Mouse (Mus musculus) forebrain, embryonic 14.5 days (tissue): Measurements from ENCODE around the gene Stk17b. TPM values are rescaled to one million over a fixed set of nuclear protein-coding genes. Genes with fewer than 3 reads are reported as not detected.

Experiments used
- ATAC-seq: fragments of 200-750 bp; cut with Nextera tagmentation; 2 replicates; pipeline ENCODE4 v1.8.0; 2017; ENCODE audit warnings: mild to moderate bottlenecking, moderate library complexity
- DNase-seq: peaks from one replicate; pipeline ENCODE4 v3.0.0-alpha.2; 2015; ENCODE audit warnings: low spot score
- H3K27ac ChIP-seq: fragments of 300-500 bp; sonication (generic); 2 replicates; pipeline ENCODE4 v1.5.1; 2014; ENCODE audit warnings: low read depth, mild to moderate bottlenecking, control low read depth, low read length, moderate library complexity
- H3K27me3 ChIP-seq: fragments of 300-500 bp; sonication (generic); replicated peaks from 2 replicates; pipeline ENCODE4 v1.6.1; 2014; ENCODE audit warnings: low read length, control low read depth, mixed read lengths; ENCODE audit not compliant: control insufficient read depth, insufficient read depth
- H3K36me3 ChIP-seq: fragments of 300-500 bp; sonication (generic); 2 replicates; pipeline ENCODE4 v1.6.1; 2014; ENCODE audit warnings: low read length, control low read depth; ENCODE audit not compliant: control insufficient read depth, insufficient read depth
- H3K4me1 ChIP-seq: fragments of 300-500 bp; sonication (generic); 2 replicates; pipeline ENCODE4 v1.6.1; 2014; ENCODE audit warnings: antibody characterized with exemption, low read length, control low read depth; ENCODE audit not compliant: control insufficient read depth, insufficient read depth
- H3K4me2 ChIP-seq: fragments of 300-500 bp; sonication (generic); 2 replicates; pipeline ENCODE4 v1.6.1; 2014; ENCODE audit warnings: mild to moderate bottlenecking, control low read depth, low read length
- H3K4me3 ChIP-seq: fragments of 300-500 bp; sonication (generic); 2 replicates; pipeline ENCODE4 v1.5.1; 2014; ENCODE audit warnings: low read depth, low read length, control low read depth
- H3K9ac ChIP-seq: fragments of 300-500 bp; sonication (generic); 2 replicates; pipeline ENCODE4 v1.6.1; 2014; ENCODE audit warnings: mild to moderate bottlenecking, low read length, control low read depth, moderate library complexity
- H3K9me3 ChIP-seq: fragments of 300-500 bp; sonication (generic); replicated peaks from 2 replicates; pipeline ENCODE4 v1.6.1; 2016; ENCODE audit warnings: low read length, control low read depth, mixed read lengths; ENCODE audit not compliant: control insufficient read depth
- WGBS: fragments of 180-500 bp; shearing (Covaris S2); extraction: QIAGEN DNeasy Blood & Tissue Kit; methylation state at CpG from one replicate; pipeline ENCODE4 v1.1.7; 2014; 5-methylcytosine and 5-hydroxymethylcytosine counted together
- polyA plus RNA-seq: library from polyadenylated mRNA; unstranded; fragments of >200 nt; fragmentation: Nextera tagmentation; extraction: Ambion mirVana; gene quantifications from 2 replicates; pipeline ENCODE4 v1.2.1, GENCODE M21; 2014

Stk17b gene
- polyA plus RNA-seq, 1 experiment from 2014 or later = 7.7 TPM

- no peaks in the 10 kb centered on the region for H3K9me3 ChIP-seq
- DNase-seq = no peak
- WGBS = 80% methylated on average over 2 of the region's 2 CpGs
Measured at GRCm38 (mm10) chr1:53816353-53816752, 31.3 kb upstream of the Stk17b start.

GRCm38 (mm10) chr1:53814077-53814705 lies 29.2 kb upstream of the Stk17b start:
- no peaks in the 10 kb centered on the region for H3K27me3 ChIP-seq
- WGBS = 62% methylated on average over 2 of the region's 2 CpGs
- ATAC-seq (no peak), DNase-seq (no peak)
- H3K9ac ChIP-seq = no peak overlapping the region
- H3K4me2 ChIP-seq = no peak overlapping the region
- H3K4me3 ChIP-seq = no peak overlapping the region
- H3K9me3 ChIP-seq = no peaks in the 10 kb centered on the region
- no peak overlapping the region for H3K27ac ChIP-seq
- H3K36me3 ChIP-seq = no peaks in the 10 kb centered on the region
- H3K4me1 ChIP-seq = no peaks in the 10 kb centered on the region

More at GRCm38 (mm10) chr1:53816353-53816752, 31.3 kb upstream of the Stk17b start:
- Histone ChIP-seq H3K4me3 (no peak overlapping the region), H3K27me3 (no peaks in the 10 kb centered on the region), H3K4me1 (no peaks in the 10 kb centered on the region), H3K9ac (no peak overlapping the region), H3K27ac (no peak overlapping the region), H3K4me2 (no peak overlapping the region), H3K36me3 (no peaks in the 10 kb centered on the region)
- ATAC-seq = no peak

GRCm38 (mm10) chr1:53811919-53812318 lies 26.9 kb upstream of the Stk17b start:
- ATAC-seq (no peak), DNase-seq (no peak)
- WGBS = 82% methylated on average over 4 of the region's 4 CpGs
- no peaks in the 10 kb centered on the region for H3K36me3 ChIP-seq
- no peaks in the 10 kb centered on the region for H3K4me1 ChIP-seq
- no peaks in the 10 kb centered on the region for H3K27me3 ChIP-seq
- no peak overlapping the region for H3K4me2 ChIP-seq
- no peak overlapping the region for H3K9ac ChIP-seq
- H3K27ac ChIP-seq = no peak overlapping the region
- H3K9me3 ChIP-seq = no peaks in the 10 kb centered on the region
- no peak overlapping the region for H3K4me3 ChIP-seq

DNA sequence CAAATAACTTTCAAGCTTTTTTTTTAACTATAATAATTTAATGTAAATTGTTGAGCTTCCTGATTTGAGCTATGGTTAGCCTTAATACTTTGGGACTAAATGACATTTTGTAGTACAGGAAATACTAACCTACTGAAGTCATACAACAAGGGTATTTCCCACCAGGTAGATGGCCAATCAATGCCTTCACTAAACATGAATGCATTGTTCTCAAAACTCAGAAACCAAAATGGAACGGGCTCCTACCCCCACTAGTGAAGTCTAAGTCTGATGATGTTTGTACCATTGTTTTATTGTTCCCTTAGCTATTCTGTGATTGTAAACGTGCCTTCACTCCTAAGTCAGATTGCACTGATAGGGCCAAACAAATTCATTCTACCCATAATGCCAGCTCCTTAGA lies 23.2 kb upstream of the Stk17b start:
- Histone ChIP-seq H3K36me3 (no peaks in the 10 kb centered on the region), H3K4me1 (no peaks in the 10 kb centered on the region), H3K4me2 (no peak overlapping the region), H3K9me3 (no peaks in the 10 kb centered on the region), H3K9ac (no peak overlapping the region), H3K4me3 (no peak overlapping the region), H3K27me3 (no peaks in the 10 kb centered on the region), H3K27ac (no peak overlapping the region)
- DNase-seq (no peak), ATAC-seq (no peak)
- WGBS = 79% methylated on average over 2 of the region's 2 CpGs

DNA sequence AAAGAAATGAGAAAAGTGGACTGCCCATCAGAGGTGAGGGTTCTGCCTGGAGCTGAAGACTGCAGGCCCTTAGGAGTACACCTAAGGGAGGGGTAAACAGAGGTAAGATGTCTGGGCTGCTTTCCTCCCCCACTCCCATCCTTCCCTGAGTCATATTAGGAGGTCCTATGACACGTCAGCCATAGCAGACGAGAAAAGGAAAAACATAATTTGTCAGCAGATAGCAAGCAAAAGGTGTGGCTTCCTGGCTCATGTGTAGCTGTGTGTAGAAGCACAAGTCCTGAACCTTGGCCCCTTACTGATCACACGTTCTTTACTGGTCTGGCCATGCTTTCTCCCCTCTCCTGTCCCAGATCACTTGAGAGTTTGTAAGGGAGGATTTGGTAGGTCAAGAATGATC lies 12.8 kb upstream of the Stk17b start:
- Histone ChIP-seq H3K4me2 (no peak overlapping the region), H3K36me3 (no peaks in the 10 kb centered on the region), H3K27ac (no peak overlapping the region), H3K27me3 (no peaks in the 10 kb centered on the region), H3K9ac (no peak overlapping the region), H3K9me3 (no peaks in the 10 kb centered on the region), H3K4me1 (no peaks in the 10 kb centered on the region), H3K4me3 (no peak overlapping the region)
- ATAC-seq (no peak), DNase-seq (no peak)
- WGBS = 78% methylated on average over 3 of the region's 3 CpGs

- H3K9me3 ChIP-seq = no peaks in the 10 kb centered on the region
- no peaks in the 10 kb centered on the region for H3K4me1 ChIP-seq
- H3K36me3 ChIP-seq = no peaks in the 10 kb centered on the region
- ATAC-seq = no peak
- WGBS = 91% methylated on average over 5 of the region's 5 CpGs
- H3K27me3 ChIP-seq = no peaks in the 10 kb centered on the region
- no peak overlapping the region for H3K9ac ChIP-seq
- no peak overlapping the region for H3K4me3 ChIP-seq
- no peak for DNase-seq
- no peak overlapping the region for H3K4me2 ChIP-seq
- H3K27ac ChIP-seq = no peak overlapping the region
Measured at GRCm38 (mm10) chr1:53797074-53797473, 12.1 kb upstream of the Stk17b start.

GRCm38 (mm10) chr1:53796271-53796670 lies 11.2 kb upstream of the Stk17b start:
- Histone ChIP-seq H3K36me3 (no peaks in the 10 kb centered on the region), H3K27me3 (no peaks in the 10 kb centered on the region), H3K27ac (no peak overlapping the region), H3K4me3 (no peak overlapping the region), H3K9me3 (no peaks in the 10 kb centered on the region), H3K4me2 (no peak overlapping the region), H3K4me1 (no peaks in the 10 kb centered on the region), H3K9ac (no peak overlapping the region)
- DNase-seq = no peak
- no peak for ATAC-seq
- WGBS = 86% methylated on average over 6 of the region's 6 CpGs

GRCm38 (mm10) chr1:53795591-53795990 lies 10.6 kb upstream of the Stk17b start:
- ATAC-seq (no peak), DNase-seq (no peak)
- Histone ChIP-seq H3K4me3 (no peak overlapping the region), H3K4me2 (no peak overlapping the region), H3K27ac (no peak overlapping the region), H3K4me1 (no peaks in the 10 kb centered on the region), H3K27me3 (no peaks in the 10 kb centered on the region), H3K9ac (no peak overlapping the region), H3K9me3 (no peaks in the 10 kb centered on the region), H3K36me3 (no peaks in the 10 kb centered on the region)
- 81% methylated on average over 4 of the region's 4 CpGs for WGBS

- DNase-seq (no peak), ATAC-seq (no peak)
- Histone ChIP-seq H3K36me3 (no peaks in the 10 kb centered on the region), H3K27ac (no peak overlapping the region), H3K4me2 (no peak overlapping the region), H3K4me3 (no peak overlapping the region), H3K9ac (no peak overlapping the region), H3K9me3 (no peaks in the 10 kb centered on the region), H3K4me1 (no peaks in the 10 kb centered on the region), H3K27me3 (no peaks in the 10 kb centered on the region)
- WGBS = 90% methylated on average over 5 of the region's 5 CpGs
Measured at GRCm38 (mm10) chr1:53795081-53795480, 10.1 kb upstream of the Stk17b start.
